Comparison of ENCODE assay signal across 9 mouse cellular contexts in genomic region chr11:62757143-62757507, GRCm38 (mm10). TPM values are rescaled to one million over a fixed set of nuclear protein-coding genes. Genes with fewer than 3 reads are reported as not detected.
A peak's percentile ranks its signal among the peaks of the same experiment; 100 is the strongest.
DNase-seq lines count a peak whose midpoint lies in the region; ATAC-seq lines count a peak whose summit lies in the region.
"Had no signal": no experiment of that assay in that cellular context is flagged by ENCODE, and none has a peak within 500 bp of the region (broad histone marks: within the 10 kb centered on the region; RNA-seq: fewer than 3 reads in every experiment).

No protein-coding gene starts in this region.

- H3K9ac ChIP-seq in heart, embryonic 14.5 days (ENCODE audit: low read length), result 0 out of 2 replicates have a peak overlapping the region, but pooled peaks have one; percentile 44
- peak overlapping the region; percentile 45 for H3K9ac ChIP-seq in hindbrain, embryonic 15.5 days
- no peak overlapping the region for H3K9ac ChIP-seq in midbrain, embryonic 11.5 days (ENCODE audit: low read length)

- WGBS in heart, embryonic 14.5 days, result 6% methylated on average over 7 of the region's 7 CpGs
- 8% methylated on average over 7 of the region's 7 CpGs for WGBS in embryonic facial prominence, embryonic 10.5 days
- WGBS in hindbrain, embryonic 15.5 days, result 9% methylated on average over 7 of the region's 7 CpGs
- 12% methylated on average over 7 of the region's 7 CpGs for WGBS in midbrain, embryonic 11.5 days

- peak overlapping the region in 1 of 2 experiments; percentile 8; a peak in 1 of 4 replicates for H3K4me3 ChIP-seq in heart, embryonic 14.5 days (ENCODE audit: control insufficient read depth in 1 of 2, insufficient read depth in 1 of 2, low read depth in 1 of 2, low read length in 2 of 2)
- H3K4me3 ChIP-seq in embryonic facial prominence, embryonic 10.5 days, result peak overlapping the region; percentile 44
- H3K4me3 ChIP-seq in hindbrain, embryonic 15.5 days, result peak overlapping the region; percentile 46
- peak overlapping the region; percentile 2; the same call in 1 of the 2 replicates for H3K4me3 ChIP-seq in midbrain, embryonic 11.5 days (ENCODE audit: low read depth, low read length)

- peak overlapping the region; percentile 54 for H3K4me2 ChIP-seq in heart, embryonic 14.5 days (ENCODE audit: low read length)
- H3K4me2 ChIP-seq in hindbrain, embryonic 15.5 days, result peak overlapping the region; percentile 75
- H3K4me2 ChIP-seq in midbrain, embryonic 11.5 days, result peak overlapping the region; percentile 33

- no peak for ATAC-seq in heart, embryonic 14.5 days (ENCODE audit: insufficient number of reproducible peaks, insufficient read depth, low FRiP score, low read depth)
- no peak for ATAC-seq in hindbrain, embryonic 15.5 days (ENCODE audit: low FRiP score, low read depth)
- ATAC-seq in midbrain, embryonic 11.5 days (ENCODE audit: low FRiP score), result no peak; the same call in 1 of the 2 replicates
- ATAC-seq in activated CD4-positive, CD25-positive, alpha-beta regulatory T cell, adult 4 months, result no peak

- H3K27ac ChIP-seq in heart, embryonic 14.5 days (replicated peaks in 1 of 2; ENCODE audit: control insufficient read depth in 1 of 2, insufficient read depth in 1 of 2, low read depth in 2 of 2, low read length in 2 of 2), result no peak overlapping the region
- H3K27ac ChIP-seq in embryonic facial prominence, embryonic 10.5 days (replicated peaks), result 0 out of 2 replicates have a peak overlapping the region, but pooled peaks have one; percentile 48
- no peak overlapping the region for H3K27ac ChIP-seq in hindbrain, embryonic 15.5 days (replicated peaks)
- no peak overlapping the region for H3K27ac ChIP-seq in midbrain, embryonic 11.5 days (ENCODE audit: low read depth, low read length)

- no peaks in the 10 kb centered on the region for H3K36me3 ChIP-seq in heart, embryonic 14.5 days (ENCODE audit: control insufficient read depth, insufficient read depth, low read length)
- no peaks in the 10 kb centered on the region for H3K36me3 ChIP-seq in embryonic facial prominence, embryonic 10.5 days (replicated peaks)
- H3K36me3 ChIP-seq in hindbrain, embryonic 15.5 days, result no peaks in the 10 kb centered on the region
- H3K36me3 ChIP-seq in midbrain, embryonic 11.5 days (ENCODE audit: control insufficient read depth, insufficient read depth, low read length), result no peaks in the 10 kb centered on the region

- peaks cover 6 to 12% of the 10 kb centered on the region in 2 experiments for H3K4me1 ChIP-seq in heart, embryonic 14.5 days (ENCODE audit: control insufficient read depth in 2 of 2, insufficient read depth in 2 of 2, low read length in 2 of 2)
- H3K4me1 ChIP-seq in embryonic facial prominence, embryonic 10.5 days, result peaks cover 8% of the 10 kb centered on the region
- H3K4me1 ChIP-seq in hindbrain, embryonic 15.5 days (replicated peaks), result peaks cover 11% of the 10 kb centered on the region; the same call in 1 of the 2 replicates
- H3K4me1 ChIP-seq in midbrain, embryonic 11.5 days (ENCODE audit: control insufficient read depth, insufficient read depth, low read length), result peaks cover 2% of the 10 kb centered on the region; the same call in 1 of the 2 replicates

- H3K9me3 ChIP-seq in heart, embryonic 14.5 days (ENCODE audit: control insufficient read depth, low read length), result no peaks in the 10 kb centered on the region
- no peaks in the 10 kb centered on the region for H3K9me3 ChIP-seq in embryonic facial prominence, embryonic 10.5 days
- H3K9me3 ChIP-seq in hindbrain, embryonic 15.5 days, result no peaks in the 10 kb centered on the region
- H3K9me3 ChIP-seq in midbrain, embryonic 11.5 days (ENCODE audit: control insufficient read depth, low read length), result no peaks in the 10 kb centered on the region

- intact Hi-C loops in heart, postnatal 10 days (cut with DNase I), result loop anchor here (2.0 to 10.0 kb wide), 2 partner anchors 52 to 418 kb away; no protein-coding TSS in a partner anchor

- peaks cover 10% of the 10 kb centered on the region; the same call in 1 of the 2 replicates for H3K27me3 ChIP-seq in heart, embryonic 14.5 days (ENCODE audit: control insufficient read depth, insufficient read depth, low read length)
- H3K27me3 ChIP-seq in embryonic facial prominence, embryonic 10.5 days (replicated peaks; ENCODE audit: low read depth, poor library complexity, severe bottlenecking), result peaks cover 37% of the 10 kb centered on the region
- H3K27me3 ChIP-seq in hindbrain, embryonic 15.5 days, result 0 out of 2 replicates have a peak, but pooled peaks cover 5% of the 10 kb centered on the region
- no peaks in the 10 kb centered on the region for H3K27me3 ChIP-seq in midbrain, embryonic 11.5 days (ENCODE audit: control insufficient read depth, insufficient read depth, low read length)

- DNase-seq in heart, postnatal 10 days, result no peak
- DNase-seq in embryonic facial prominence, embryonic 10.5 days (ENCODE audit: low spot score), result no peak
- DNase-seq in midbrain, embryonic 11.5 days (ENCODE audit: low spot score, missing footprints), result no peak
- DNase-seq in gastrocnemius, adult 18-20 months (ENCODE audit: low spot score), result no peak
- DNase-seq in cerebellum, adult 11-12 months, result no peak

RNA-seq across cellular contexts. Expression of gene Gm10428, which starts 4.2 kb away (rescaled TPM):
- polyA plus RNA-seq in heart, embryonic 14.5 days (2014; fragmentation: Nextera tagmentation; extraction: Ambion mirVana), result not detected in 2 replicates
- total RNA-seq in heart, postnatal 10 days (2021), result not detected
- polyA plus RNA-seq in embryonic facial prominence, embryonic 10.5 days (2016; fragmentation: Nextera tagmentation; extraction: Ambion mirVana), result not detected in 2 replicates
- polyA plus RNA-seq in hindbrain, embryonic 15.5 days (2015; fragmentation: Nextera tagmentation; extraction: Ambion mirVana), result not detected in 2 replicates
- polyA plus RNA-seq in midbrain, embryonic 11.5 days (2014; fragmentation: Nextera tagmentation; extraction: Ambion mirVana), result not detected in 2 replicates
- not detected for total RNA-seq in gastrocnemius, adult 18-20 months (2021)
- not detected for polyA plus RNA-seq in activated CD4-positive, CD25-positive, alpha-beta regulatory T cell, adult 4 months (2017; shearing (Covaris generic))
- total RNA-seq: layer of hippocampus, postnatal 25 days had no signal

RNA-seq across cellular contexts. Expression of gene Zfp287, which starts 25.4 kb away (rescaled TPM):
- polyA plus RNA-seq in heart, embryonic 14.5 days (2014; fragmentation: Nextera tagmentation; extraction: Ambion mirVana), result 4.8 and 5.4 TPM in 2 replicates
- total RNA-seq in heart, postnatal 10 days (2021), result 1 to 10 TPM; 3.4 to 4.6 TPM
- 13.0 and 14.3 TPM in 2 replicates for polyA plus RNA-seq in embryonic facial prominence, embryonic 10.5 days (2016; fragmentation: Nextera tagmentation; extraction: Ambion mirVana)
- polyA plus RNA-seq in hindbrain, embryonic 15.5 days (2015; fragmentation: Nextera tagmentation; extraction: Ambion mirVana), result 17.6 and 20.2 TPM in 2 replicates
- 12.4 and 14.9 TPM in 2 replicates for polyA plus RNA-seq in midbrain, embryonic 11.5 days (2014; fragmentation: Nextera tagmentation; extraction: Ambion mirVana)
- 1 to 10 TPM in 1 of 2 experiments, under 1 TPM in 1; 0.96 to 1.3 TPM for total RNA-seq in gastrocnemius, adult 18-20 months (2021)
- 10 to 100 TPM; 17.0 to 20.4 TPM for polyA plus RNA-seq in activated CD4-positive, CD25-positive, alpha-beta regulatory T cell, adult 4 months (2017; shearing (Covaris generic))

RNA-seq across cellular contexts. Expression of gene Zfp286, which starts 32.1 kb away (rescaled TPM):
- 8.4 and 13.9 TPM in 2 replicates for polyA plus RNA-seq in heart, embryonic 14.5 days (2014; fragmentation: Nextera tagmentation; extraction: Ambion mirVana)
- 1 to 10 TPM; 1.5 to 2.1 TPM for total RNA-seq in heart, postnatal 10 days (2021)
- 25.6 and 28.5 TPM in 2 replicates for polyA plus RNA-seq in embryonic facial prominence, embryonic 10.5 days (2016; fragmentation: Nextera tagmentation; extraction: Ambion mirVana)
- 27.0 and 31.0 TPM in 2 replicates for polyA plus RNA-seq in hindbrain, embryonic 15.5 days (2015; fragmentation: Nextera tagmentation; extraction: Ambion mirVana)
- polyA plus RNA-seq in midbrain, embryonic 11.5 days (2014; fragmentation: Nextera tagmentation; extraction: Ambion mirVana), result 28.4 and 32.0 TPM in 2 replicates
- total RNA-seq in gastrocnemius, adult 18-20 months (2021), result 1 to 10 TPM; 1.1 to 1.4 TPM
- polyA plus RNA-seq in activated CD4-positive, CD25-positive, alpha-beta regulatory T cell, adult 4 months (2017; shearing (Covaris generic)), result 1 to 10 TPM; 1.5 to 2.7 TPM
